Mouse (Mus musculus) hindbrain, embryonic 16.5 days (tissue): Measurements from ENCODE around the gene Figla. TPM values are rescaled to one million over a fixed set of nuclear protein-coding genes. Genes with fewer than 3 reads are reported as not detected.

ENCODE experiments used
- polyA plus RNA-seq: library from polyadenylated mRNA; unstranded; fragments of >200 nt; fragmentation: Nextera tagmentation; extraction: Ambion mirVana; gene quantifications from 2 replicates; pipeline ENCODE4 v1.2.1, GENCODE M21; 2015

Figla gene
- polyA plus RNA-seq, 1 experiment from 2014 or later = not detected

Other genes starting within 250 kb of the Figla start
- not detected in 2 replicates for gene Nat8f6, start 195.2 kb upstream of the Figla start, polyA plus RNA-seq
- gene Nat8f5, start 195.2 kb upstream of the Figla start, polyA plus RNA-seq = 0.36 TPM in 1 of 2 replicates, not detected in the other
- gene Nat8, start 184.1 kb upstream of the Figla start, polyA plus RNA-seq = 0.23 TPM in 1 of 2 replicates, not detected in the other
- not detected in 2 replicates for gene Nat8f2, start 147.0 kb upstream of the Figla start, polyA plus RNA-seq
- 7.4 and 7.7 TPM in 2 replicates for gene Nat8f4, start 111.3 kb upstream of the Figla start, polyA plus RNA-seq
- gene Tprkb, start 104.3 kb upstream of the Figla start, polyA plus RNA-seq = 49.3 and 53.3 TPM in 2 replicates
- 20.1 and 20.4 TPM in 2 replicates for gene Nat8f1, start 100.5 kb upstream of the Figla start, polyA plus RNA-seq
- 40.7 and 46.7 TPM in 2 replicates for gene Dusp11, start 54.5 kb upstream of the Figla start, polyA plus RNA-seq
- 132 and 139 TPM in 2 replicates for gene Add2, start 12.5 kb downstream of the Figla start, polyA plus RNA-seq
- gene Tgfa, start 179.1 kb downstream of the Figla start, polyA plus RNA-seq = 17.8 and 20.6 TPM in 2 replicates